Mouse (Mus musculus): Measurements from ENCODE around the gene Cybc1. TPM values are rescaled to one million over a fixed set of nuclear protein-coding genes. Genes with fewer than 3 reads are reported as not detected.

Gene Cybc1
- total RNA-seq (2015) (39.6 and 42.2 TPM in 2 replicates), total RNA-seq (2017) (34.5 and 40.0 TPM in 2 replicates)

- ATAC-seq (replicated peaks; ENCODE audit: poor library complexity): peak; percentile 88
Observed at GRCm38 (mm10) chr11:121229018-121229439, at the start of gene Cybc1. Cybc1 (minus strand) TSS chr11:121229322.

- peak; percentile 57 for ATAC-seq (replicated peaks; ENCODE audit: poor library complexity)
Observed at GRCm38 (mm10) chr11:121278011-121278410, 48.9 kb upstream of the Cybc1 start.

GRCm38 (mm10) chr11:121277516-121277915, 48.4 kb upstream of the Cybc1 start:
- no peak for ATAC-seq (replicated peaks; ENCODE audit: poor library complexity)

- ATAC-seq (replicated peaks; ENCODE audit: poor library complexity): no peak
Observed at GRCm38 (mm10) chr11:121261074-121261473, 32.0 kb upstream of the Cybc1 start.

GRCm38 (mm10) chr11:121260211-121260906, 31.2 kb upstream of the Cybc1 start:
- peak; percentile 30; the same call in 1 of the 2 replicates for ATAC-seq (replicated peaks; ENCODE audit: poor library complexity)

- ATAC-seq (replicated peaks; ENCODE audit: poor library complexity): peak; percentile 96
Observed at GRCm38 (mm10) chr11:121259160-121260100, 30.3 kb upstream of the Cybc1 start, which contains the start of gene Foxk2. Foxk2 (plus strand) TSS chr11:121259990.

GRCm38 (mm10) chr11:121250196-121250595, 21.1 kb upstream of the Cybc1 start:
- no peak for ATAC-seq (replicated peaks; ENCODE audit: poor library complexity)

GRCm38 (mm10) chr11:121239669-121240068, 10.5 kb upstream of the Cybc1 start:
- peak; percentile 38 for ATAC-seq (replicated peaks; ENCODE audit: poor library complexity)

- peak; percentile 27 for ATAC-seq (replicated peaks; ENCODE audit: poor library complexity)
Observed at GRCm38 (mm10) chr11:121237345-121238128, 8.4 kb upstream of the Cybc1 start.

GRCm38 (mm10) chr11:121236564-121237344, 7.6 kb upstream of the Cybc1 start, which contains the start of gene Narf:
Narf (plus strand) TSS chr11:121237253.
- ATAC-seq (replicated peaks; ENCODE audit: poor library complexity): peak; percentile 83

- ATAC-seq (replicated peaks; ENCODE audit: poor library complexity): no peak
Observed at GRCm38 (mm10) chr11:121235475-121236238, 6.5 kb upstream of the Cybc1 start.

GRCm38 (mm10) chr11:121232706-121233105, 3.6 kb upstream of the Cybc1 start:
- no peak for ATAC-seq (replicated peaks; ENCODE audit: poor library complexity)

GRCm38 (mm10) chr11:121231628-121232291, 2.6 kb upstream of the Cybc1 start:
- no peak for ATAC-seq (replicated peaks; ENCODE audit: poor library complexity)

GRCm38 (mm10) chr11:121231191-121231590, 2.1 kb upstream of the Cybc1 start:
- ATAC-seq (replicated peaks; ENCODE audit: poor library complexity): no peak

- ATAC-seq (replicated peaks; ENCODE audit: poor library complexity): peak; percentile 45
Observed at GRCm38 (mm10) chr11:121228129-121229017, 749 bp downstream of the Cybc1 start.

- ATAC-seq (replicated peaks; ENCODE audit: poor library complexity): peak; percentile 76
Observed at GRCm38 (mm10) chr11:121221321-121222010, 7.7 kb downstream of the Cybc1 start.

GRCm38 (mm10) chr11:121220771-121221170, 8.4 kb downstream of the Cybc1 start:
- no peak for ATAC-seq (replicated peaks; ENCODE audit: poor library complexity)
